Mouse (Mus musculus) heart, embryonic 14.5 days (tissue): ENCODE measurements at regions not wholly inside any gene's neighbourhood (a gene's known extent, or its start where the extent isn't known, plus 50 kb on each side); places are given as distances from the start of the nearest gene placed in this dataset.

Experiments
- ATAC-seq: fragments of 200-750 bp; cut with Nextera tagmentation; 2 replicates; pipeline ENCODE4 v1.8.0; 2017; ENCODE audit warnings: low read depth, moderate TSS enrichment; ENCODE audit not compliant: insufficient number of reproducible peaks, insufficient read depth, low FRiP score
- H3K27ac ChIP-seq, 2 experiments: fragments of 200-500 bp in 1 of 2; fragments of 300-500 bp in 1 of 2; sonication (generic) in 1 of 2; replicated peaks in 1 of 2; 2 replicates each; pipeline ENCODE4 v1.5.1; 2012 to 2014; ENCODE audit warnings: low read depth in 2 of 2, low read length in 2 of 2, control low read depth in 1 of 2, mild to moderate bottlenecking in 1 of 2, mixed read lengths in 1 of 2; ENCODE audit not compliant: control insufficient read depth in 1 of 2, insufficient read depth in 1 of 2
- H3K27me3 ChIP-seq: fragments of 300-500 bp; sonication (generic); 2 replicates; pipeline ENCODE4 v1.6.1; 2014; ENCODE audit warnings: mild to moderate bottlenecking, low read length, control low read depth; ENCODE audit not compliant: control insufficient read depth, insufficient read depth
- H3K36me3 ChIP-seq: fragments of 300-500 bp; sonication (generic); 2 replicates; pipeline ENCODE4 v1.6.1; 2014; ENCODE audit warnings: mild to moderate bottlenecking, control low read depth, low read length, mixed read lengths; ENCODE audit not compliant: control insufficient read depth, insufficient read depth
- H3K4me1 ChIP-seq, 2 experiments: fragments of 200-500 bp in 1 of 2; fragments of 300-500 bp in 1 of 2; sonication (generic) in 1 of 2; 2 replicates each; pipeline ENCODE4 v1.6.1; 2012 to 2014; ENCODE audit warnings: low read length in 2 of 2, control low read depth in 1 of 2, mixed read lengths in 1 of 2; ENCODE audit not compliant: control insufficient read depth in 2 of 2, insufficient read depth in 2 of 2
- H3K4me2 ChIP-seq: fragments of 300-500 bp; sonication (generic); 2 replicates; pipeline ENCODE4 v1.6.1; 2014; ENCODE audit warnings: mild to moderate bottlenecking, low read length
- H3K4me3 ChIP-seq, 2 experiments: fragments of 200-500 bp in 1 of 2; fragments of 300-500 bp in 1 of 2; sonication (generic) in 1 of 2; 2 replicates each; pipeline ENCODE4 v1.5.1; 2012 to 2014; ENCODE audit warnings: low read length in 2 of 2, mild to moderate bottlenecking in 2 of 2, control low read depth in 1 of 2, low read depth in 1 of 2, moderate library complexity in 1 of 2; ENCODE audit not compliant: control insufficient read depth in 1 of 2, insufficient read depth in 1 of 2
- H3K9ac ChIP-seq: fragments of 300-500 bp; sonication (generic); 2 replicates; pipeline ENCODE4 v1.6.1; 2014; ENCODE audit warnings: mild to moderate bottlenecking, low read length
- H3K9me3 ChIP-seq: fragments of 300-500 bp; sonication (generic); 2 replicates; pipeline ENCODE4 v1.6.1; 2016; ENCODE audit warnings: low read length, control low read depth; ENCODE audit not compliant: control insufficient read depth
- WGBS: fragments of 180-500 bp; shearing (Covaris S2); extraction: QIAGEN DNeasy Blood & Tissue Kit; methylation state at CpG from one replicate; pipeline ENCODE4 v1.1.7; 2014; 5-methylcytosine and 5-hydroxymethylcytosine counted together

DNA sequence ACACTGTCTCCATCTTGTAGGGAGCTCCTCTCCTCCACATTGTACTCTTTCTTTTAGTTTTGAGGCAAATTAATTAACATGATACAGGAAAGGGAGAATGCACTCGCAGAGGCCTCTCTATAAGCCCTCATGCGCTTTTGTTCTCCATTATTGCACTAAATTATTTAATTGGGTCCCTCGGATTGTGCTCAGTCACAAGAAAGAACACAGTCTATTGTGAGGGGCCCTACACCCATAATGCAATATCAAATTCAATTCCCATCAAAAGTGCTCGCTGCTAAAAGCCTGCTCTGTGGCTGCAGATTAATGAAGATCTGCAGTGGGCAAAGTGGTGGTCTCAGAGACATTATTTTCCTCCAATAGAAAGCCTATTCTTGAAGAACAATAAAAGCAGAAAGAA lies 99.8 kb downstream of the Gm9376 start:
- no peak for ATAC-seq
- Histone ChIP-seq H3K4me1 (no peaks in the 10 kb centered on the region), H3K4me3 (no peak overlapping the region), H3K27me3 (no peaks in the 10 kb centered on the region), H3K4me2 (no peak overlapping the region), H3K9ac (no peak overlapping the region), H3K27ac (no peak overlapping the region), H3K36me3 (no peaks in the 10 kb centered on the region), H3K9me3 (no peaks in the 10 kb centered on the region)
- 86% methylated on average over 4 of the region's 4 CpGs for WGBS

DNA sequence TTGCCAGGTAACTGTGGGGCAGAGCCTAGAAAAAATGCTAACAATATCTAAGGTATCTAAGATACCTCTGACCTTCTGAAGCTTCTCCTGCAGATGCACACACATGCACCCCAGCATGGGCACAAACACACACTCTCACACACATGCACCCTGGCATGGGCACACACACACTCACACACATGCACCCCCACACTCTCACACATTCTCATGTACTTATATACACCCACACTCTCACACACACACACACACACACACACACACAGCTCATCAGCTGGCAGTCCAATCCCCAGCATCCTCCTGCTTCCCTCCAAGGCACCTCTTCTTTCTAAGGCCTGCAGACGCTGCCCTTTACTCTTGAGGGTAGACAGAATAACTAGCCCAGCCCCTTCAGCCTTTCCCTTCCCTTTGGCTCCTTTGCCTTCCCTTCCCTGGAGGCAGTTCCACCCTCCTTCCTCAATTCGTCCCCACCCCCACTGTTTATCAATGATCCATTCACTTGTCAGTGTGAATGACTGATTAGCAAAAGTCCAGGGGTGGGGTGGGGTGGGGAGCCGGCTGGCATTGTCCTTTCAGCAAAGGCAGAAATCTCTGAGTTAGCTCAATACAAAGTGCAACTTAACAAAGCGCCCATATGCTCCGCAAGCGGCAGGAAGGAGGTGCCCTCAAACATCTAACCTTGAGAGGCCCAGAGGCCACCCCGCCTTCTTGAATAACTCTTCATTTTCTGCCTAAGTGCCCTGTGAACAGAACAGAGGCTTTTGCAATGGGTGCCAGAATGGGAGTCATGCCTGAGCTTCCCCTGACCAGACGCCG lies 102.1 kb downstream of the Gm9376 start:
- H3K36me3 ChIP-seq = no peaks in the 10 kb centered on the region
- no peak for ATAC-seq
- H3K27me3 ChIP-seq = no peaks in the 10 kb centered on the region
- WGBS = 37% methylated on average over 9 of the region's 9 CpGs
- no peak overlapping the region for H3K4me2 ChIP-seq
- H3K4me1 ChIP-seq = no peaks in the 10 kb centered on the region
- no peaks in the 10 kb centered on the region for H3K9me3 ChIP-seq
- no peak overlapping the region for H3K27ac ChIP-seq
- H3K9ac ChIP-seq = no peak overlapping the region
- no peak overlapping the region for H3K4me3 ChIP-seq

DNA sequence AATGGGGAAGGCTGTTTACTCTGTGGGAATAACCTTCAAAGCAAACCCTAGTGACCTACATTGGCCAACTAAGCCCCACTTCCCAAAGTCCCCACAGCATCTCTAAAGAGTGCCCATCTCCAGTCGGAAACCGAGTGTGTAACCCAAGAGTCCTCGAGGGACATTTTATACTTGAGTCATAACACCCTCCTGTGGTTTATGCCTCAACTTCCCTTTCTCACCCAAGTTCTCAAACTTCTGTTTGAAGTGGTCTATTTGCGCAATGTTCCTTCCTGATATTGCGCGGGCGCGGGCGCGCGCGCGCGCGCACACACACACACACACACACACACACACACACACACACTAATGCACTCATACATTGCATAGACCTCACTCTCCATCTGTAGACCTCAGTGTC lies 104.6 kb downstream of the Gm9376 start:
- Histone ChIP-seq H3K27me3 (no peaks in the 10 kb centered on the region), H3K4me3 (no peak overlapping the region), H3K4me1 (no peaks in the 10 kb centered on the region), H3K9me3 (no peaks in the 10 kb centered on the region), H3K27ac (no peak overlapping the region), H3K4me2 (no peak overlapping the region), H3K9ac (no peak overlapping the region), H3K36me3 (no peaks in the 10 kb centered on the region)
- ATAC-seq = no peak
- WGBS = 93% methylated on average over 15 of the region's 15 CpGs

DNA sequence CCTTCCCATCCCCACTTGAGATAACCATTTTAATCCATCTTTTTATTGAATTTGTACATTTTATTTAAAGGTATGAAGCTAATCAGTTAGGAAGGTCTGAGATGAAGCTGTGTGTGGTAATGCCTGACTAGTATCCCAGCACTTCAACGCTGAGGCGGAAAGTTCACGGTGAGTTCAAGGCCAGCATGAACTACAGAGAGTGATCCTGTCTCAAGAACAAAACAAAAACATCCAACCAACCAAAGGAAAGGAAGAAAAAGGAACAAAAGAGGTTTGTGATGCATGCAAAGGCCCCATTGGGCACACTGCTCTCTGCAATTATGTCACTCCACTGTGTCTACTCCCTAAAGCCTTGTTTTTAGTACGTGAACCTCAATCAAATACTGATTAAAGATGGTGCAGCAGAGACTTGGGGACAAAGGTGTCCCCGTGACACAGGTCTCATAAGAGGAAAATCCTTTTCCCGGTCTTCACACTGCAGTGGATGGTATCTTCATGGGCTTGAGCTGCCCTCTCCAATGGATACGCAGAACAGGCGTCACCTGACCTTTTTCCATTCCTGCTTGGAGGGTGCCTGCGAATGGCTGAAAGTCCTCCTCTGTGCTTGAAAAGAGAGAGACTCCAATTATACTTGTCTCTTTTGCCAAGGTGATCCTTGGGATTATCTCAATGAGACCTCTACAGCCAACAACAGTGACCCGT lies 108.2 kb downstream of the Gm9376 start:
- no peaks in the 10 kb centered on the region for H3K9me3 ChIP-seq
- H3K36me3 ChIP-seq = no peaks in the 10 kb centered on the region
- no peak overlapping the region for H3K27ac ChIP-seq
- 86% methylated on average over 10 of the region's 10 CpGs for WGBS
- no peak overlapping the region for H3K4me2 ChIP-seq
- no peak for ATAC-seq
- H3K4me3 ChIP-seq = no peak overlapping the region
- H3K4me1 ChIP-seq = no peaks in the 10 kb centered on the region
- H3K27me3 ChIP-seq = no peaks in the 10 kb centered on the region
- no peak overlapping the region for H3K9ac ChIP-seq

DNA sequence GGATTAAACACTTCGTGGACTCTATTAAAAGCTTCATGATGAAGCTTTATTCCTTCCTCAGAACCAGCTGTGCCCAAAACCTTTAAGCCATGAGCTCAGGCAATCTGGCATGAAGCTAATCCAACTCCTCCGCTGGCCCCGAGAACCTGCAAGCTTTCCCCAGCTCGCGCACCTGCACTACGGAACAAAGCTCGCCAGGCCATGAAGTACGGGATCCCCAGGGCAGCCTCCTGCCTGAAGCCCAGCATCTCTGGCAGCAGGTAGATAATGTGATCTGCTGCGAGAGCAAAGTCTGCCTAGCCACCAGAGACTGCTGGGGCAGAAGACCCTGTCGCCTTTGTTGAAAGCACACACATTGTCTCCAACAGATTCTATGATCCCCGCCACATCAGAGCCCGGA lies 108.9 kb downstream of the Gm9376 start:
- Histone ChIP-seq H3K9me3 (no peaks in the 10 kb centered on the region), H3K27me3 (no peaks in the 10 kb centered on the region), H3K27ac (no peak overlapping the region), H3K36me3 (no peaks in the 10 kb centered on the region), H3K4me3 (no peak overlapping the region), H3K4me1 (no peaks in the 10 kb centered on the region), H3K4me2 (no peak overlapping the region), H3K9ac (no peak overlapping the region)
- ATAC-seq = no peak
- WGBS = 89% methylated on average over 12 of the region's 12 CpGs

DNA sequence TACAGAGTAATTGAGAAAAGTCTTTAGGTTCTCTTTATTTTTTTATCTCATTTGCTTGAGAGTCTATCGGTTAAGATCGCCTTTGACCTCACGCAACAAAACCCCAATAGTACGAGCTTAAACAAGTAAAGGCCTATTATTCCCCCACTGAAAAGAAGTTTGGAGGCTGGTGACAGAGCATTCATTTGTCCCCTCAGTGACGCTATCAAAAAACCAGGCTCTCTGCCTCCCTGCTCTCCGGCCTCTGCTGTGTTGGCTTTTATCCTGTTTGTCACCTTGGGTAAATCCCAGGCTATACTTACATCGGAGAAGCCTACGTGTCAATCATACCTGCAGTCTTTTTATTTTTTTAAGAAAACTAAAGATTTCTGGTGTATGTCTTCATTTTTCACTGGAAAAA lies 112.9 kb downstream of the Gm9376 start:
- 83% methylated on average over 8 of the region's 8 CpGs for WGBS
- ATAC-seq = no peak

DNA sequence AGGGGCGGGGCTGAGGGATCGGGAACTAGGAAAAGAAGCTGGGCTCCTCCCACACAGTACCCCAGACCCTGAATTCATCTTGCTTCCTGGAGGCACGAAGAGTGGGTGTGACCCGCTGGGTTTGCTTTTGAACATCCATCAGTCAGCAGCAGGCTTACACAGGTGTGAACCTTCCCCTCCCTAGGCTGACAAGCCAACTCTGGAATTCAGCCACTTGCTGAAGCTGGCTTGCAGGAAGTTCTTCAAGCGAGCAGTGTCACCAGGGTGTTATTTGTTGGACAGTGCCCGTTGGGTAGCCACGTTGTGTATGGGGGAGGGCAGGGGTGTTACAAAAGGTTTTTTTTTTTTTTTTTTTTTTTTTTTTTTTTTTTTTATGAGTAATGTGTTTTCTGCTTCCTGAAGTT lies 118.8 kb downstream of the Gm9376 start:
- WGBS = 2% methylated on average over 7 of the region's 7 CpGs
- H3K4me3 ChIP-seq = peak overlapping the region; percentile 24 to 26
- H3K27me3 ChIP-seq = no peaks in the 10 kb centered on the region
- H3K4me2 ChIP-seq = peak overlapping the region; percentile 64
- H3K9ac ChIP-seq = no peak overlapping the region
- H3K9me3 ChIP-seq = no peaks in the 10 kb centered on the region
- H3K27ac ChIP-seq = no peak overlapping the region
- peaks cover 3 to 4% of the 10 kb centered on the region in 2 experiments; a peak in 1 of 4 replicates for H3K4me1 ChIP-seq
- peak; percentile 50; the same call in 1 of the 2 replicates for ATAC-seq
- no peaks in the 10 kb centered on the region for H3K36me3 ChIP-seq

More for the DNA sequence above, 112.9 kb downstream of the Gm9376 start:
- no peak overlapping the region for H3K4me3 ChIP-seq
- no peaks in the 10 kb centered on the region for H3K36me3 ChIP-seq
- no peak overlapping the region for H3K27ac ChIP-seq
- H3K27me3 ChIP-seq = no peaks in the 10 kb centered on the region
- H3K4me1 ChIP-seq = no peaks in the 10 kb centered on the region
- no peak overlapping the region for H3K4me2 ChIP-seq
- no peak overlapping the region for H3K9ac ChIP-seq
- H3K9me3 ChIP-seq = no peaks in the 10 kb centered on the region
